Comparison of ENCODE assay signal across 17 mouse cellular contexts in genomic region chr16:84737358-84737757, GRCm38 (mm10). TPM values are rescaled to one million over a fixed set of nuclear protein-coding genes. Genes with fewer than 3 reads are reported as not detected.
DNase-seq lines count a peak whose midpoint lies in the region; ATAC-seq and TF ChIP-seq lines count a peak whose summit lies in the region.
"Had no signal": no experiment of that assay in that cellular context is flagged by ENCODE, and none has a peak within 500 bp of the region (broad histone marks: within the 10 kb centered on the region; RNA-seq: fewer than 3 reads in every experiment).

No protein-coding gene starts in this region.

- H3K36me3 ChIP-seq in lung, embryonic 14.5 days (ENCODE audit: insufficient read depth) = peaks cover 7% of the 10 kb centered on the region; the same call in 1 of the 2 replicates
- H3K36me3 ChIP-seq: hindbrain, embryonic 15.5 days; limb, embryonic 12.5 days; stomach, embryonic 15.5 days had no signal

- no peak overlapping the region for H3K9ac ChIP-seq in lung, embryonic 14.5 days
- H3K9ac ChIP-seq: hindbrain, embryonic 15.5 days; limb, embryonic 12.5 days; neural tube, embryonic 13.5 days; stomach, embryonic 15.5 days had no signal

- H3K4me2 ChIP-seq in lung, embryonic 14.5 days = no peak overlapping the region
- H3K4me2 ChIP-seq: hindbrain, embryonic 15.5 days; limb, embryonic 12.5 days; neural tube, embryonic 13.5 days; stomach, embryonic 15.5 days had no signal

- H3K4me1 ChIP-seq in lung, embryonic 14.5 days (ENCODE audit: insufficient read depth) = peaks cover 4% of the 10 kb centered on the region; the same call in 1 of the 2 replicates

- DNase-seq in gastrocnemius, adult 2 months = no peak
- no peak for DNase-seq in gastrocnemius, postnatal 10 days
- DNase-seq in lung, embryonic 14.5 days = no peak
- DNase-seq in lung, postnatal 14 days = no peak
- peak; percentile 72 for DNase-seq in ES-CJ7 (ENCODE audit: low read depth, low spot score)
- peak; percentile 32 for DNase-seq in naive thymus-derived CD4-positive, alpha-beta T cell, adult 2 months (ENCODE audit: low read depth)
- no peak for DNase-seq in right cerebral cortex, adult 18-20 months
- no peak for DNase-seq in spleen, postnatal 36 days (ENCODE audit: low spot score in 2 of 2)
- DNase-seq: adrenal gland, adult 8-10 months; cerebellum, adult 2 months; heart, adult 18-20 months; lung, adult 18-20 months; thymus, postnatal 36 days had no signal

- H3K27ac ChIP-seq in gastrocnemius, adult 2 months = no peak overlapping the region
- H3K27ac ChIP-seq in lung, embryonic 14.5 days (ENCODE audit: low read depth) = no peak overlapping the region
- H3K27ac ChIP-seq: hindbrain, embryonic 15.5 days; limb, embryonic 12.5 days; neural tube, embryonic 13.5 days; stomach, embryonic 15.5 days had no signal

- H3K4me3 ChIP-seq in gastrocnemius, adult 2 months = no peak overlapping the region
- no peak overlapping the region for H3K4me3 ChIP-seq in lung, embryonic 14.5 days (ENCODE audit: low read depth, low read length)
- H3K4me3 ChIP-seq: hindbrain, embryonic 15.5 days; limb, embryonic 12.5 days; neural tube, embryonic 13.5 days; stomach, embryonic 15.5 days had no signal

- H3K9me3 ChIP-seq in lung, embryonic 14.5 days (ENCODE audit: low read depth, low read length) = no peaks in the 10 kb centered on the region
- H3K9me3 ChIP-seq: hindbrain, embryonic 15.5 days; limb, embryonic 12.5 days; neural tube, embryonic 13.5 days; stomach, embryonic 15.5 days had no signal

- no peaks in the 10 kb centered on the region for H3K27me3 ChIP-seq in lung, embryonic 14.5 days (ENCODE audit: insufficient read depth, low read length)
- H3K27me3 ChIP-seq: hindbrain, embryonic 15.5 days; limb, embryonic 12.5 days; neural tube, embryonic 13.5 days; stomach, embryonic 15.5 days had no signal

- WGBS in lung, embryonic 14.5 days = 77% methylated on average over 3 of the region's 3 CpGs

- ATAC-seq in lung, embryonic 14.5 days (ENCODE audit: insufficient read depth) = no peak

- TF ChIP-seq CTCF in gastrocnemius, adult 2 months (IDR thresholded peaks at IDR 0.05) = 0 out of 2 replicates have a peak, but pooled peaks have one; percentile 3
- TF ChIP-seq CTCF in lung, embryonic 14.5 days (IDR thresholded peaks at IDR 0.05; ENCODE audit: low read depth) = peak; percentile 40

- intact Hi-C loops in gastrocnemius, adult 2 months (cut with DNase I) = loop anchor here (5.0 kb wide), 2 partner anchors 35 to 80 kb away; partner anchors contain the start of gene Jam2

RNA-seq across cellular contexts. Expression of gene Mrpl39, which starts 1.8 kb away (rescaled TPM):
- total RNA-seq in gastrocnemius, adult 2 months (2021) = 10 to 100 TPM; 13.4 to 19.5 TPM
- total RNA-seq in gastrocnemius, postnatal 10 days (2021) = 10 to 100 TPM; 22.6 TPM
- polyA plus RNA-seq in lung, embryonic 14.5 days (2014; fragmentation: Nextera tagmentation; extraction: Ambion mirVana) = 47.7 and 49.8 TPM in 2 replicates

RNA-seq across cellular contexts. Expression of gene Jam2, which starts 36.6 kb away (rescaled TPM):
- 10 to 100 TPM; 13.6 to 24.9 TPM for total RNA-seq in gastrocnemius, adult 2 months (2021)
- total RNA-seq in gastrocnemius, postnatal 10 days (2021) = 10 to 100 TPM; 24.3 to 25.4 TPM
- 12.4 and 14.9 TPM in 2 replicates for polyA plus RNA-seq in lung, embryonic 14.5 days (2014; fragmentation: Nextera tagmentation; extraction: Ambion mirVana)

Comparison
In these comparisons a context has a peak if more than half of its experiments do, and no peak if none do; other contexts are left out.
1. DNase-seq: peak in ES-CJ7 (single experiment) and naive thymus-derived CD4-positive, alpha-beta T cell, adult 2 months (single experiment); none in gastrocnemius, adult 2 months (single experiment), gastrocnemius, postnatal 10 days (single experiment), lung, embryonic 14.5 days (single experiment), lung, postnatal 14 days (single experiment), right cerebral cortex, adult 18-20 months (single experiment) and spleen, postnatal 36 days (0 of 2).